Mouse (Mus musculus): ENCODE measurements around the gene Tmco4.

- TF ChIP-seq CTCF (IDR thresholded peaks at IDR 0.05; ENCODE audit: insufficient read depth, low read length) (no peak), POLR2A (IDR thresholded peaks at IDR 0.05; ENCODE audit: borderline replicate concordance, extremely low read depth, low read depth, low read length) (no peak)
These were observed 118.4 kb downstream of the Tmco4 start for GRCm38 (mm10) chr4:139091066-139091465.
